Mouse (Mus musculus) olfactory bulb, adult 2 months (tissue): ENCODE results near the gene Psmd8.

ENCODE experiments used
- CTCF ChIP-seq: fragments of 200-500 bp; IDR thresholded peaks from 2 replicates; pipeline ENCODE4 v1.5.1; 2012; ENCODE audit warnings: low read depth, mild to moderate bottlenecking, low read length, moderate library complexity; ENCODE audit not compliant: insufficient read depth
- POLR2A ChIP-seq: fragments of 200-500 bp; IDR thresholded peaks from 2 replicates; pipeline ENCODE4 v1.6.1; 2012; ENCODE audit warnings: mild to moderate bottlenecking, low read depth, low read length, moderate library complexity; ENCODE audit not compliant: insufficient read depth

DNA sequence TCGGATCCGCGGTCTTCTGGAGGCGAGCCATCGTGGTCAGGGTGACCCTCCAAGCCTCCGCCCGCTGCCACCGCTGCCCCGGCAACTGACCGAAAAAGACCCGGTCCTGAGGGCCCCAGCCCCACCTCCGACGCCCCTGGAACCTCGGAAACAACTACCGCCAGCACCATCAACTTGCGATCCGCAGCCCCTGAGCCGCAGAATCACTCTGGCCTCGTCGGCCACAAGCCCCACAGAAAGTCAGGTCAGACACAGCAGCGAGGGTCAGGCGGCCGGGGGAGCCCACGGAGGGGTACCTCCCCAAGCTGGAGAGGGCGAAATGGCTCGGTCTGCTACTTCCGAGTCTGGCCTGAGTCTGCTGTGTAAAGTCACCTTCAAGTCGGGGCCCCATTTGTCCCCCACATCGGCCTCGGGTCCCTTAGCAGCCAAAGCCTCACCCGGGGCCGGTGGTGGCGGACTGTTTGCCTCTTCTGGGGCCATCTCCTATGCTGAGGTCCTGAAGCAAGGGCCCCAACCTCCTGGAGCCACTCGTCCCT, 8.9 kb downstream of the Psmd8 start:
- TF ChIP-seq POLR2A (no peak), CTCF (no peak)
